In the genomic region with DNA sequence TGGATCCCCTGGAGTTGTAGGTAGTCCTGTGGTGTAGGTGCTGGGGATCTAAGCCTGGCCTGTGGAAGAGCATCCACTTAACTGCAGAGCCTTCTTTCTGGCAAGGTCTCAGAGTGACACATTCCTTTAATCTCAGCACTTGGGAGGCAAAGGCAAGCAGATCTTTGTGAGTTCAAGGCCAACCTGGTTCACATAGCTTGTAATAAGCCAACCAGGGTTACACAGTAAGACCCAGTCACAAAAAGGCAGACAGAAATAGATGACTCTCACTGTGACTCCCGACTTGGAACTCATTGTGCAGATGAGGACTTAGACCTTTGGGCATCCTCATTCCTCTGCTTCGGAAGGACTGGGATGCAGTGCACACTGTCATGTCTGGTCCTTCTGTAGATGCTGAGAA, we compare ENCODE assay signal across 16 mouse cellular contexts.
"Had no signal": no experiment of that assay in that cellular context is flagged by ENCODE, and none has a peak within 500 bp of the region (broad histone marks: within the 10 kb centered on the region; RNA-seq: fewer than 3 reads in every experiment).

No protein-coding gene starts in this region.

- H3K27ac ChIP-seq: neural tube, embryonic 13.5 days; neural tube, embryonic 15.5 days; stomach, embryonic 15.5 days; stomach, postnatal 0 days had no signal

- H3K9ac ChIP-seq: neural tube, embryonic 13.5 days; neural tube, embryonic 15.5 days; stomach, embryonic 15.5 days had no signal

- H3K27me3 ChIP-seq: neural tube, embryonic 13.5 days; neural tube, embryonic 15.5 days; stomach, embryonic 15.5 days had no signal

- H3K4me2 ChIP-seq: neural tube, embryonic 13.5 days; neural tube, embryonic 15.5 days; stomach, embryonic 15.5 days had no signal

- DNase-seq: retina, postnatal 1 day; right cerebral cortex, adult 18-20 months; right cerebral cortex, postnatal 14 days; right cerebral cortex, postnatal 25 days; right cerebral cortex, postnatal 4 days; spleen, adult 18-20 months; thymus, adult 18-20 months; thymus, adult 2 months; thymus, postnatal 14 days; thymus, postnatal 25 days; thymus, postnatal 36 days; thymus, postnatal 4 days had no signal

- H3K9me3 ChIP-seq: neural tube, embryonic 13.5 days; neural tube, embryonic 15.5 days; stomach, embryonic 15.5 days had no signal

- H3K4me3 ChIP-seq: neural tube, embryonic 13.5 days; neural tube, embryonic 15.5 days; stomach, embryonic 15.5 days had no signal
